Mouse (Mus musculus): Measurements from ENCODE around the gene Cyp2g1.
"Not testable (repeated sequence)": the region's sequence is repeated elsewhere in the genome, so short reads cannot be mapped to it uniquely, and the experiment has no call there.

- not testable (repeated sequence) for TF ChIP-seq POLR2A (IDR thresholded peaks at IDR 0.05; ENCODE audit: borderline replicate concordance, extremely low read depth, low read depth, low read length); CTCF (IDR thresholded peaks at IDR 0.05; ENCODE audit: insufficient read depth, low read length)
These were observed 26.4 kb downstream of the Cyp2g1 start, which contains the start of gene Cyp2a5 for GRCm38 (mm10) chr7:26835059-26835458.
